ENCODE assay signal across 20 mouse cellular contexts in the genomic region with DNA sequence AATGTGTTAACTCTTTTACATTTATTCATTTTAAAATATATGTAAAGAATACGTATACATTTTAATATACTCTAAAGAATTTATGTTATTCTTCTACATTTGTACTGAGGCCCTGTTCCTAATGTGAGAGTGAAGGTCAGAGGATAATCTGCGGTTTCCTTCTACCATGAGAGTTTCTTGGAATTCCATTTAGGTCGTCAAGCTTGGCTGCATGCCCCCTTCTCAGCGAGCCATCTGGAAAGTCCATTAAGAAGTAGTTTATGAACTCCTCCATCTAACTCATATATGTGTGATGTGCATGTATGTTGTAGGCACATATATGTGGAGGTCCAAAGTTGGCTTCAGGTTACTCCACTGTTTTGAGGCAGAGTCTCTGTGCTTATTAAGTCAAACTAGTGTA.
"Had no signal": no experiment of that assay in that cellular context is flagged by ENCODE, and none has a peak within 500 bp of the region (broad histone marks: within the 10 kb centered on the region; RNA-seq: fewer than 3 reads in every experiment).

No protein-coding gene starts in this region.

- DNase-seq: layer of hippocampus, adult 9-11 months; liver, embryonic 13.5 days; right cerebral cortex, adult 18-20 months; right cerebral cortex, postnatal 14 days; right cerebral cortex, postnatal 4 days; thymus, adult 2 months; thymus, postnatal 14 days; thymus, postnatal 4 days had no signal

- H3K4me3 ChIP-seq: layer of hippocampus, adult 2 months; left cerebral cortex, adult 2 months; limb, embryonic 12.5 days; liver, embryonic 13.5 days; lung, embryonic 15.5 days; midbrain, embryonic 12.5 days; midbrain, embryonic 15.5 days; neural tube, embryonic 12.5 days; neural tube, embryonic 15.5 days had no signal

- H3K36me3 ChIP-seq: limb, embryonic 12.5 days; liver, embryonic 13.5 days; lung, embryonic 15.5 days; midbrain, embryonic 12.5 days; midbrain, embryonic 15.5 days; neural tube, embryonic 12.5 days; neural tube, embryonic 15.5 days had no signal

- ATAC-seq: inflammation-experienced regulatory T-cells, adult 6 months; intestine, embryonic 16.5 days; midbrain, embryonic 15.5 days had no signal

- H3K9ac ChIP-seq: limb, embryonic 12.5 days; liver, embryonic 13.5 days; lung, embryonic 15.5 days; midbrain, embryonic 12.5 days; midbrain, embryonic 15.5 days; neural tube, embryonic 12.5 days; neural tube, embryonic 15.5 days had no signal

- H3K9me3 ChIP-seq: limb, embryonic 12.5 days; liver, embryonic 13.5 days; lung, embryonic 15.5 days; midbrain, embryonic 12.5 days; midbrain, embryonic 15.5 days; neural tube, embryonic 12.5 days; neural tube, embryonic 15.5 days had no signal

- H3K4me2 ChIP-seq: limb, embryonic 12.5 days; liver, embryonic 13.5 days; lung, embryonic 15.5 days; midbrain, embryonic 12.5 days; midbrain, embryonic 15.5 days; neural tube, embryonic 12.5 days; neural tube, embryonic 15.5 days had no signal

- H3K4me1 ChIP-seq: liver, embryonic 13.5 days; midbrain, embryonic 12.5 days; midbrain, embryonic 15.5 days; neural tube, embryonic 12.5 days had no signal

- H3K27me3 ChIP-seq: limb, embryonic 12.5 days; liver, embryonic 13.5 days; lung, embryonic 15.5 days; midbrain, embryonic 12.5 days; midbrain, embryonic 15.5 days; neural tube, embryonic 12.5 days; neural tube, embryonic 15.5 days had no signal

- H3K27ac ChIP-seq: layer of hippocampus, adult 2 months; left cerebral cortex, adult 2 months; limb, embryonic 12.5 days; liver, embryonic 13.5 days; lung, embryonic 15.5 days; macrophage; midbrain, embryonic 12.5 days; midbrain, embryonic 15.5 days; neural tube, embryonic 12.5 days; neural tube, embryonic 15.5 days; stomach, postnatal 0 days had no signal
